Mouse (Mus musculus) regulatory T cell (primary cell): ENCODE data around the gene Ip6k2.

Experiments
- in situ Hi-C: fragments of 300-600 bp; cut with MboI, MseI; formaldehyde crosslinking; loops from one replicate; pipeline ENCODE4 v1.15.1; 2025; ENCODE audit warnings: high pct_unique_total_duplicates

Ip6k2 gene

DNA sequence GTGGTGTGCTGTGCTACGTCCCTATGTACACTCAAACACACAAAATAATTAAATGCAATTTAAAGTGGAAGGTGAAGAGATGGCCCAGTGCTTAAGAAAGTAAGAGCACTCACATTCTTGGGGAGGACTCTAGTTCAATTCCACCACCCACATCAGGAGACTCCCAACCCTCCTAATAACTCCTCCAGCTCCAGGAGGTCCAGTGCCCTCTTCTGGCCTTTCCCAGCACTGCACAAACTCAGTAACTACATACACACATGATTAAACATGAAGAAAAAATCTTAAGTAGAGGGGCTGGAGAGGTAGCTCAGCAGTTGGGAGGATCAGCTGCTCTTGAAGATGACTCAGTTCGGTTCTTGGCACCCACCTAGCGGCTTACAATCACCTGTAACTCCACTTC lies 35.9 kb downstream of the Ip6k2 start:
- in situ Hi-C loops: no loop called here

DNA sequence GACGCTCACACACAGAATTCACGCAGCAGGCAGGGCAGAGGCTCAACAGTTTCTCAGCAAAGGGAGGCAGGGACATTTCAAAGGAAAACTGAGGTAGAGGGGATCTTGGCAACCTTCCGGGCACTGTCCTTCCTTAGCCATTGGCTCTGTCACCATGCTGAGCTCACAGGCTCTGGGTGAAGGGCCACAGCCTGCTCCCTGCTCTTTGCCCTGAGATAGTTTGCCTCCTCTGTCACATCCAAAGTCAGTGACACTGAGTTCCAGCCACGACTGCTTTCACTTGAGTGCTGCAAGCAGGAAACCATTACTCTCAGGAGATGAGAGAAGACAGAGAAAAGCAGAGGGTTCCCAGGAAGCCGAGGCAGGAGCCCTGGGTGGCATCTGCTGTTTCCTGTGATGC lies 36.5 kb downstream of the Ip6k2 start:
- in situ Hi-C loops: no loop called here

DNA sequence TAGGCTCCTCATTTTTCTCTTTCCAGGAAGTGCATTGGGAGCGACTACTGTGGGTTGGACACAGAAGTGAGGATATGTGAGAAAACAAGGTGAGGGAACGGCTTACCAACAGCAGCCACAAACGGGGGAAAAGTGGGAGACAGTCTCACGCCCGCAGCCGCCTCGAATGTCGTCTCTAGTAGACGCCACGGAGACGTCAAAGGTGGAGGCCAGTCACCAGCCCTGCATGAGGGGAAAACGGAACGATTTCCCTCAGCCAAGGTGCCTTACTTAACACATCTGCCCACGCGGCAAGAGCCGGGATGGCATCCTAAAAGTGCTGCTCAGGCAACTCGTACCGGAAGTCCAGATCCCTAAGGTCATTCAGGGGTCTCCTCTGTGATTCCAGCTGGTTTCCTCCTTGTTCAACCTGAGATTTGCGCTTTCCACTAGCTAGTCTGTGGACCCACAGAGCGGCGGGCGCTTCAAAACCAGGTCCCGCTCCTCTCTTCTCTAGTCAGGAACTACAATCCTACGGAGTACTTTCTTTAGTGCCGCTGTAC lies 40.6 kb downstream of the Ip6k2 start:
- in situ Hi-C loops: no loop called here

DNA sequence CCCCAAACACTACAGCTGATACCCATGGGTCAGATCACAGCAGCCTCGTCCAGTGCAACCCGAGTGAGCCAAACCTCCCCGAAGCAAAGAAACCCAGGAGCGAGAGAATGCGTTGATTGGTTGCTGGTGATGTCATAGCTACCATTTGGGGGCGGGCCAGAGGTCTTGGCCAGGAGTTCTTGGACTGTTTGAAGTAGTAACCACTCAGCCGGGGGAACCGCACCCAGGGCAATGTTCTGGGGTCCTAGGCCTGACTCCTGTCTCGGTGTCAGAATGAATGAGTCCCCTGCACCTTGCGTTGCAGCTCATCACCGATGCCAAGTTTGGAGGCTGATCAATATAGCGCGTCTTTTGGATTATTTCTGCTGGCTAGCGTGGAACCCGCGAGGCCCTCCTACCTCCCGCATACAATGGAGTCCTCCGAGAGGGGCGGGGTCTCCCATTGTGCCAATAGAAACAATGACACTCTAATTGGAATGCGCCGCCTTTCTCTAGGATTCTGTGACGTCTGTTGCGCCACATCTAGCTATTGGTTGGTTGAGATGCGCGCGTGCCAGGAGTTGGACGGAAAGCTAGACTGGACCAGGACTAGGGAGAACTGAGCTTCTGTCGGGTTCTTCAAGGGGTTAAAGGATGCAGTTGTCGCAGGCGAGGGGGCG lies 41.3 kb downstream of the Ip6k2 start:
- in situ Hi-C loops: no loop called here

DNA sequence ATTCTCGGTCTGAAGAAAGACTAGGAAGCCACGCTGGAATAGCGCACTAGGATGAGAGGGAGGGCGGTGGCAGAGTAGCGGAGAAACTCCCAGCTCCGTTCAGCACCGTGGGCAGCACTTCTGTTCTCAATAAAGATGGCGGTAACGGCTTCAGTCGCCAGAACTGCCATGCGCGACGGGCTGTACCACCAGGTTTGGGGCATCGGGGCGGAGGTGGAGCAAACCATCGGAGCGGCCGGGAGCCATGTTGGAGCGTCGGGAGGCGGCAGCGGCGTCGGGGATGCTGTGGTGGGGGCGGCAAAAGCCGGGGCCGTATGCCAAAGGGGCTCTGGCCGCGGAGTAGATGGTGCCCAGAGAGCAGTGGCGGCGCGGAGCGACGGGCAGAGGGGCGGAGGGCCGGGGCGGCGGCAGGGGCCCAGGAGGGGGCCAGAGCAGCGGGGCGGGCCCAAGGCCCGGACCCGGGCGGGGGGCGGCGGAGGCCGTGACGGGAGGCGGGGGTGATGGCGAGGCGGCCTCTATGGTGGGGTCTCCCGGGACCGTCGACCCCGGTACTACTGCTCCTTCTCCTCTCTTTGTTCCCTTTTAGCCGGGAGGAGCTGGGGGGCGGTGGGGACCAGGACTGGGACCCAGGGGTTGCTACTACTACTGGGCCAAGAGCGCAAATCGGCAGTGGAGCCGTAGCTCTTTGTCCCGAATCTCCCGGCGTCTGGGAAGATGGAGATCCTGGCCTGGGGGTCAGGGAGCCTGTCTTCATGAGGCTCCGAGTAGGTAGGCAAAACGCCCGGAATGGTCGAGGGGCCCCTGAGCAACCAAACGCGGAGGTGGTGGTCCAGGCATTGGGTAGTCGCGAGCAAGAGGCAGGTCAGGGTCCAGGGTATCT lies 42.5 kb downstream of the Ip6k2 start, which contains the start of gene Celsr3:
Gene Celsr3 (plus strand): TSS at position 501 of the 880 bp plus-strand sequence.
- in situ Hi-C loops: no loop called here

DNA sequence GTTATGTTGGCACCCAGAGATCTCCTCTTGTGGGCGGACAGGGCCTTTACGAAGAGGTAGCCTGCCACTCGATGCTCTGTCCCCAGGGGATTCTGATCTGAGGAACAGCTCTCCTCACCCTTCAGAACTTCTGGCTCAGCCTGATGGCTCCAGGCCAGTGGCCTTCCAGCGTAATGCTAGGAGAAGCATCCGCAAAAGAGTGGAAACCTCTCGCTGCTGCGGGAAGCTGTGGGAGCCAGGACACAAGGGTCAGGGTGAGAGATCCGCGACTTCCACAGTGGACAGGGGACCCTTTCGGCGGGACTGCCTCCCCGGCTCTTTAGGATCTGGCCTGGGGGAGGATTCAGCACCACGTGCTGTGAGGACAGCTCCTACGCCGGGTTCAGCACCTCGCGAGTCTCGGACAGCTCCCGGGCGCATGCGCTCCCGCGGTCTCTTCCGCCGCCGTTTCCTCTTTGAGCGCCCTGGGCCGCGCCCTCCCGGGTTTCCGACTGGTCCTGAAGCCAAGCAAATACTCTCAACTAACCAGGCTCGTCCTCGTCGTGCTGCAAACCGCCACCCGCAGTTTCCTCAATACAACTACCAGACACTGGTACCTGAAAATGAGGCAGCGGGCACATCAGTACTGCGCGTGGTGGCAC lies 43.2 kb downstream of the Ip6k2 start:
- in situ Hi-C loops: no loop called here

DNA sequence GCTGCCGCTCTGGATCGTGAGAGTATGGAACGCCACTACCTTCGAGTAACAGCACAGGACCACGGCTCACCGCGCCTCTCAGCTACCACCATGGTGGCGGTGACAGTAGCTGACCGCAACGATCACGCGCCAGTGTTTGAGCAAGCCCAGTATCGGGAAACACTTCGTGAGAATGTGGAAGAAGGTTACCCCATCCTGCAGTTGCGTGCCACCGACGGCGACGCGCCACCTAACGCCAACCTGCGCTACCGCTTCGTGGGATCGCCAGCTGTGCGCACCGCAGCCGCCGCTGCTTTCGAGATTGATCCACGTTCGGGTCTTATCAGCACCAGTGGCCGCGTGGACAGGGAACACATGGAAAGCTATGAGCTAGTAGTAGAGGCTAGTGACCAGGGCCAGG lies 43.9 kb downstream of the Ip6k2 start:
- in situ Hi-C loops: no loop called here

DNA sequence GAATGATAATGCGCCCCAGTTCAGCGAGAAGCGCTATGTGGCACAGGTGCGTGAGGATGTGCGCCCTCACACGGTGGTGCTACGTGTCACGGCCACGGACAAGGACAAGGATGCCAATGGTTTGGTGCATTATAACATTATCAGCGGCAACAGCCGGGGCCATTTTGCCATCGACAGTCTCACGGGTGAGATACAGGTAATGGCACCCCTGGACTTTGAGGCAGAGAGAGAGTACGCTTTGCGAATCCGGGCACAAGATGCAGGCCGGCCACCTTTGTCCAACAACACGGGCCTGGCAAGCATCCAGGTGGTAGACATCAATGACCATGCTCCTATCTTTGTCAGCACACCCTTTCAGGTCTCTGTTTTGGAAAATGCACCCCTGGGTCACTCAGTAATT lies 44.3 kb downstream of the Ip6k2 start:
- in situ Hi-C loops: no loop called here

DNA sequence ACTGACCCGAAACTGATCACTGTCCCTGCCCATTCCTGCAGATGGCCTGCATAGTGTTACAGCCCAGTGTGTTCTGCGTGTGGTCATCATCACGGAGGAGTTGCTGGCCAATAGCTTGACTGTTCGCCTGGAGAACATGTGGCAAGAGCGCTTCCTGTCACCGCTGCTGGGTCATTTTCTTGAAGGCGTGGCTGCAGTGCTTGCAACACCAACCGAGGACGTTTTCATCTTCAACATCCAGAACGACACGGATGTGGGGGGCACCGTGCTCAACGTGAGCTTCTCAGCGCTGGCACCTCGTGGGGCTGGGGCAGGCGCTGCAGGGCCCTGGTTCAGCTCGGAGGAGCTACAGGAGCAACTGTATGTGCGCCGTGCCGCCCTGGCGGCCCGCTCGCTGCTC lies 48.0 kb downstream of the Ip6k2 start:
- in situ Hi-C loops: no loop called here

DNA sequence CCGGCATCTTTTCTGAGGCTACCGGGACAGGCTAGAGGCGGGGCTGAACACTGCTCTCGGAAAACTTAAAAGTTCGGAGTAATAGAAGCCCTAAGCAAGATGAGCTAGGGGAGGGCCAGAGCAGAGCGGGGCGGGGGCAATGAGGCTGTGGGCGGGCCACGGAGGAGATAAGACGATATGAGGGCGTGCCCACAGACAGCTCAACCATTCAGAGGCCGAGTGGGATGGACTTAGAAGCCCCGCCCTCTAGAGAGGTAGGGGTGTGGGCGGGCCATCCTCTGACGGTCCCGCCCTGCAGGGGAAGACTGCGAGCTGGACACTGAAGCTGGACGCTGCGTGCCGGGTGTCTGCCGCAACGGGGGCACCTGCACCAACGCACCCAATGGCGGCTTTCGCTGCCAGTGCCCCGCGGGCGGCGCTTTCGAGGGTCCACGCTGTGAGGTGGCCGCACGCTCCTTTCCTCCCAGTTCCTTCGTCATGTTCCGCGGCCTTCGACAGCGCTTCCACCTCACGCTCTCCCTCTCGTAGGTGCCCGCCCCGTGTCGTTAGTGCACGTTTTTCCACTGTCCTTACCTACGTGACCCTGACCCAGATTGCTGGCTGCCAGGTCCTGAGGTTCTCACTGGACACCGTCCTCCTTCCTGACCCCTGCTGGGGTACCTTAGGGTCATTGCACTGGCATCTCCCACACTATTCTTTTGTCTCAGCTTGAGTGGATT lies 49.0 kb downstream of the Ip6k2 start:
- in situ Hi-C loops: no loop called here

DNA sequence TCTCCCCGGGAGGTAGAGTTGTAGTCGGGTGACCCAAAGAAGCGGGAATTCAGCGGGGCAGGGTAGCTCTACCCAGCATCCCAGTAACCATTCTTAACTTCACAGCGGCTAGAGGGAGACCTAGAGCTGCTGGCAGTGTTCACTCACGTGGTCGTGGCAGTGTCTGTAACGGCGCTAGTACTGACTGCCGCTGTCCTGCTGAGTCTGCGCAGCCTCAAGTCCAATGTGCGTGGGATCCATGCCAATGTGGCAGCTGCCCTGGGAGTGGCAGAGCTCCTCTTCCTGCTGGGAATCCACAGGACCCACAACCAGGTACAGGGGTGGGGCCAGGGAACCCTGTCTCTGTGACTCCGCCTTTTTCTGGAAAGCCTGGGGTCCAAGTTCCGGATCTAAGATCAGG lies 59.4 kb downstream of the Ip6k2 start:
- in situ Hi-C loops: loop anchor here (10.0 kb wide), 2 partner anchors 382 to 1012 kb away; no protein-coding TSS in a partner anchor

DNA sequence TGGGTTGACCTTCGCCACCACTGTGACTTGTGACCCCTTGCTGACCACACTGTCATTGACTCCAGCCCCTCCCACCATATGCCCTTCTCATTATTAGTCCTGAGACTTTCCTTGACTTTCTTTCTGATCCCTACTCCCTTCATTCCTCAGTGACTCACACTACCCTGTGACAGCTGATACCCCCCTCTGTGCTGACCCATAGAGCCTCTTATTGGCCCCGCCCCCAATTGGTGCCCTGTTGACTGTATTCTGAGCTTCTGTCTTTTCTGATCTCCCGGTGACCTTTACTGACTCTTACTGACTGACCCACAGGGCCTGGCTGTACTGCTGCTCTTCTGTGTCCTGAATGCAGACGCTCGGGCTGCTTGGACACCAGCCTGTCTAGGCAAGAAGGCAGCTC lies 61.8 kb downstream of the Ip6k2 start:
- in situ Hi-C loops: loop anchor here (10.0 kb wide), 2 partner anchors 379 to 1009 kb away; no protein-coding TSS in a partner anchor

DNA sequence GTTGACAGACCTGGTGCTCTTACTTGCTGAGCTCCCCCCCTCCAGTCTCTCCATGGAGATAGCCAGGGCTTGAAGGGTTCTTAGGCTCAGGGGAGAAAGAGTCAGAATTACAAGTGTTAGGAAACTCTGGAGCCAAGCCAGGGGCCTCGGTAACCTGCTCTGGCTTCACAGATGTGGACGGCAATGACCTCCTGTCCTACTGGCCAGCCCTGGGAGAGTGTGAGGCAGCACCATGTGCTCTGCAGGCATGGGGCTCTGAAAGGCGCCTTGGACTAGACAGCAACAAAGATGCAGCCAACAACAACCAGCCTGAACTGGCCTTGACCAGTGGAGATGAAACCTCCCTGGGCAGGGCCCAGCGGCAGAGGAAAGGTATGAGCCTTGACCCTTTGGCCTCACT lies 63.8 kb downstream of the Ip6k2 start:
- in situ Hi-C loops: loop anchor here (10.0 kb wide), 2 partner anchors 377 to 1007 kb away; no protein-coding TSS in a partner anchor

DNA sequence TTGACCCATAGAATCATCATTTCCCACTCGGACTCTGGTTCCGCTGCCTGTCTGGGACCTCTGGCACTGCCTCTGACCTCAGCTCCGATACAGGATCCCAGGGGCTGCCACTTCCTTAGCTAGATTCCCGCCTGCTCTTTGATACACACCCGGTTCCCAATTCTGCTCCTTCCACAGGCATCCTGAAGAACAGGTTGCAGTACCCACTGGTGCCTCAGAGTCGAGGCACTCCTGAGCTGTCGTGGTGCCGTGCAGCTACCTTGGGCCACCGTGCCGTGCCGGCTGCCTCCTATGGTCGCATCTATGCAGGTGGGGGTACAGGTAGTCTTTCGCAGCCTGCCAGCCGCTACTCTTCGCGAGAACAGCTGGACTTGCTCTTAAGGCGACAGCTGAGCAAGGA lies 64.8 kb downstream of the Ip6k2 start:
- in situ Hi-C loops: loop anchor here (10.0 kb wide), 2 partner anchors 376 to 1006 kb away; no protein-coding TSS in a partner anchor

DNA sequence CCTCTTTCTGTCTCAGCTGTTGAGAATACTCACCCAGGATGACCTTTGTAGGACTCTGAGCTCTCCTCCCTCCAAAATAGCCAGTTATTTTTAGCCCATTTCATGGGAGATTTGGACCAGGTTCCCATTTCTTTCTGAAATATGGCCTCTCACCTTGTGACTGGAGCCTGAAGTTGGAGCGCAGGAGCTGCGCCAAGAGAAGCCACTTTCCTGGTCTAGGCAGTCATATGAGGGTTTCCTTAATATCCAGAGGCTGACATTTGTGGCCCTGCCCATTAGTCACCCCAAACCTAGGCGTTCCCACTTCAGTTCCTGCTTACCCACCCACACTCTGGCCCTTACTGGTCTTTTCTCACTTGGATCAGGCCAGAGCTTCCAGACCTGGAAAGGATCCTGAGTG lies 69.4 kb downstream of the Ip6k2 start, which contains the start of gene Slc26a6:
Gene Slc26a6 (plus strand): TSS at position 308 of the 400 bp plus-strand sequence.
- in situ Hi-C loops: loop anchor here (10.0 kb wide), 1 partner anchor 242 kb away; the partner anchor contains the start of gene Plxnb1

DNA sequence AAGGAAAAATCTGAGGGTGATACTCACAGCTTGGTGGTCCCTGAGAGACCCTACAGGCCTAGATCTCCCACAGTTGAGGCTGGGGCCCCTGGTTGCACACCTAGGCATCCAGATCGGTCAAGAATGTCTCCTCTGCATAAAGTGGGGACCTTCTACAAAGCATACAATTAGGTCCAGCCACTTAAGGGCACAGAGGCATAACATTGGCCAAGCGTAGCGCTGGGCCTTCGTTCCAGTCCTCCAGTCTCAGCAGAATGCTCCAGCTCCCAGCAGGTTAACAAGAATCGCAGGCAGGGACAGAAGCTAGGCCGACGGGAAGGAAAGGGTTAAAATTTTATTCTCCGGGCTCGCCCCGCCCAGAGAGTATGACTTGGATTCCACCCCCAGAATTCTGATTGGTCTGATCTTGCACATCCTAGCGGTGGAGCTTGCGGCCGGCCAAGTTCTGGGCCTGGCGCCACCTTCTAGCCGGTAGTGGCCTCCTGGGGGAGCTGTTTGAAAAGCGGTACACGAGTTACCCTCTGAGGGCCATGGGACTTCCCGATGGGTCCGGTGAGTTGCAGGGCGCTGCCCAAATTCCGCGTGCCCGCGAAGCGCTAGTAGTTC lies 70.1 kb downstream of the Ip6k2 start:
- in situ Hi-C loops: loop anchor here (10.0 kb wide), 1 partner anchor 241 kb away; the partner anchor contains the start of gene Plxnb1

DNA sequence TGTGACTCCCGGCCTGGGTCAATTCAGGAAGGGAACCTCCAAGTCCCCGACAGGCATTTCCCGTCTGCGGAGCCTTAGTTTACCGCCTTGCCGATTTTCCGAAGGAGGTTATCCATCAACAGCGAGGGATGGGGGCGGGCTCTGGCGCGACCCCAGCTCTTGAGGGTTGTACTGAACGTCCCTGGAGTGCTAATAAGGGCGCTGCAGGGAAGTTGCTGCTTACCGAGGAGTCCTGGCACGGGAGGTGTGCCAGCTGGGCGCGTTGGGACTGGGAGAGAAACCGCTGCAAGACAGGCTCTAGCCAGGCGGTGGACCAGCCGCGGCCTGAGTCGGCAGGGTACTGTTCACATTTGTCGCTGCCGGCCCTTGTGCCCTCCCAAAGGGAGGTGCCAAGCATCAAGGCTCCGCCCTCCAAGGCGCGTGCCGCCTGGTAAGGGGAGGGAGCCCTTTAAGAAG lies 70.7 kb downstream of the Ip6k2 start:
- in situ Hi-C loops: loop anchor here (10.0 kb wide), 1 partner anchor 241 kb away; the partner anchor contains the start of gene Plxnb1

DNA sequence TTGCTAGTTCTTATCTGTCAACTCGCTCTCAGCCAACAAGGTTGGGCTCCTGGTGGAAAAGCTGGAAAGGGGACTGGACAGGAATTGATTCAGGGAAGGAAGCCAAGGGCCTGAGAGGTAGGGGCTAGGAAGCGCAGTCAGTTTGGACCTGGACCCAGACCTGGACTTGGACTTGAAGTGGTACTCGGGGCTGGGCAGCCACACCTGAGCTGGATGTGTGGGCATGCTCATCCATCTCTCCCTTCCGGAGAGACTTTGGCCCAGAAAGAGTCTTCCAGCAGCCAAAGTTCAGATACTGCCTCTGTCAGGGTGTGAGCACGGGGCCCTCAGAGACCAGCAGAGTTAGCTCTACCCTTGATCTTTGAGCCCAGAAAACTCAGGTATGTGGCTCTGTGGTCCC lies 71.7 kb downstream of the Ip6k2 start:
- in situ Hi-C loops: loop anchor here (5.0 to 10.0 kb wide), 2 partner anchors 62 to 239 kb away; partner anchors contain the start of gene Plxnb1
